Mouse (Mus musculus): Measurements from ENCODE around the gene Fubp3. TPM values are rescaled to one million over a fixed set of nuclear protein-coding genes. Genes with fewer than 3 reads are reported as not detected.

Fubp3 gene
- polyA plus RNA-seq, 1 experiment from 2014 or later = 61.2 TPM

GRCm38 (mm10) chr2:31637311-31637710 lies 64.9 kb downstream of the Fubp3 start:
- ATAC-seq = no peak
- Histone ChIP-seq H3K4me3 (ENCODE audit: low read length) (no peak overlapping the region), H3K9me3 (ENCODE audit: control insufficient read depth, low read length) (no peaks in the 10 kb centered on the region), H3K36me3 (ENCODE audit: control insufficient read depth, insufficient read depth, low read length) (no peaks in the 10 kb centered on the region), H3K4me2 (ENCODE audit: low read depth, low read length) (no peak overlapping the region), H3K4me1 (ENCODE audit: control insufficient read depth, insufficient read depth, low read length) (peaks cover 24% of the 10 kb centered on the region), H3K27ac (ENCODE audit: low read length) (no peak overlapping the region), H3K27me3 (replicated peaks; ENCODE audit: control insufficient read depth, insufficient read depth, low read length) (peaks cover 98% of the 10 kb centered on the region), H3K9ac (ENCODE audit: low read depth, low read length) (no peak overlapping the region)
- WGBS = 3% methylated on average over 12 of the region's 12 CpGs

GRCm38 (mm10) chr2:31637807-31638206 lies 65.4 kb downstream of the Fubp3 start:
- no peak overlapping the region for H3K4me2 ChIP-seq (ENCODE audit: low read depth, low read length)
- 1% methylated on average over 22 of the region's 22 CpGs for WGBS

GRCm38 (mm10) chr2:31638581-31639465 lies 66.4 kb downstream of the Fubp3 start:
- ATAC-seq = no peak
- H3K36me3 ChIP-seq (ENCODE audit: control insufficient read depth, insufficient read depth, low read length) = no peaks in the 10 kb centered on the region
- H3K4me1 ChIP-seq (ENCODE audit: control insufficient read depth, insufficient read depth, low read length) = peaks cover 24% of the 10 kb centered on the region
- H3K27me3 ChIP-seq (replicated peaks; ENCODE audit: control insufficient read depth, insufficient read depth, low read length) = peaks cover 100% of the 10 kb centered on the region
- no peak overlapping the region for H3K27ac ChIP-seq (ENCODE audit: low read length)
- H3K4me2 ChIP-seq (ENCODE audit: low read depth, low read length) = no peak overlapping the region
- no peak overlapping the region for H3K4me3 ChIP-seq (ENCODE audit: low read length)
- H3K9ac ChIP-seq (ENCODE audit: low read depth, low read length) = no peak overlapping the region
- WGBS = 2% methylated on average over 33 of the region's 34 CpGs
- no peaks in the 10 kb centered on the region for H3K9me3 ChIP-seq (ENCODE audit: control insufficient read depth, low read length)

More at GRCm38 (mm10) chr2:31637807-31638206, 65.4 kb downstream of the Fubp3 start:
- Histone ChIP-seq H3K4me3 (ENCODE audit: low read length) (no peak overlapping the region), H3K27ac (ENCODE audit: low read length) (no peak overlapping the region), H3K27me3 (replicated peaks; ENCODE audit: control insufficient read depth, insufficient read depth, low read length) (peaks cover 99% of the 10 kb centered on the region), H3K9me3 (ENCODE audit: control insufficient read depth, low read length) (no peaks in the 10 kb centered on the region), H3K36me3 (ENCODE audit: control insufficient read depth, insufficient read depth, low read length) (no peaks in the 10 kb centered on the region), H3K9ac (ENCODE audit: low read depth, low read length) (no peak overlapping the region), H3K4me1 (ENCODE audit: control insufficient read depth, insufficient read depth, low read length) (peaks cover 24% of the 10 kb centered on the region)
- no peak for ATAC-seq

GRCm38 (mm10) chr2:31639466-31639760 lies 67.0 kb downstream of the Fubp3 start:
- Histone ChIP-seq H3K36me3 (ENCODE audit: control insufficient read depth, insufficient read depth, low read length) (no peaks in the 10 kb centered on the region), H3K9ac (ENCODE audit: low read depth, low read length) (no peak overlapping the region), H3K27me3 (replicated peaks; ENCODE audit: control insufficient read depth, insufficient read depth, low read length) (peaks cover 100% of the 10 kb centered on the region), H3K9me3 (ENCODE audit: control insufficient read depth, low read length) (no peaks in the 10 kb centered on the region), H3K27ac (ENCODE audit: low read length) (no peak overlapping the region), H3K4me2 (ENCODE audit: low read depth, low read length) (no peak overlapping the region), H3K4me3 (ENCODE audit: low read length) (no peak overlapping the region), H3K4me1 (ENCODE audit: control insufficient read depth, insufficient read depth, low read length) (peaks cover 24% of the 10 kb centered on the region)
- no peak for ATAC-seq
- under 1% methylated on average over 13 of the region's 13 CpGs for WGBS

- no peak for ATAC-seq
- H3K4me3 ChIP-seq (ENCODE audit: low read length) = no peak within 1 kb of the TSS
- H3K4me1 ChIP-seq (ENCODE audit: control insufficient read depth, insufficient read depth, low read length) = peaks cover 24% of the 10 kb centered on the region
- no peak within 1 kb of the TSS for H3K27ac ChIP-seq (ENCODE audit: low read length)
- no peaks in the 10 kb centered on the region for H3K36me3 ChIP-seq (ENCODE audit: control insufficient read depth, insufficient read depth, low read length)
- H3K27me3 ChIP-seq (replicated peaks; ENCODE audit: control insufficient read depth, insufficient read depth, low read length) = peaks cover 100% of the 10 kb centered on the region
- H3K9me3 ChIP-seq (ENCODE audit: control insufficient read depth, low read length) = no peaks in the 10 kb centered on the region
- WGBS = 2% methylated on average over 41 of the region's 41 CpGs
- H3K9ac ChIP-seq (ENCODE audit: low read depth, low read length) = no peak within 1 kb of the TSS
- no peak within 1 kb of the TSS for H3K4me2 ChIP-seq (ENCODE audit: low read depth, low read length)
Measured at GRCm38 (mm10) chr2:31639901-31640608, 67.6 kb downstream of the Fubp3 start, which contains the start of gene Prdm12. Prdm12 (plus strand) TSS chr2:31640037.

GRCm38 (mm10) chr2:31640609-31641507 lies 68.4 kb downstream of the Fubp3 start:
- Histone ChIP-seq H3K4me1 (ENCODE audit: control insufficient read depth, insufficient read depth, low read length) (peaks cover 17% of the 10 kb centered on the region), H3K27ac (ENCODE audit: low read length) (no peak overlapping the region), H3K36me3 (ENCODE audit: control insufficient read depth, insufficient read depth, low read length) (no peaks in the 10 kb centered on the region), H3K27me3 (replicated peaks; ENCODE audit: control insufficient read depth, insufficient read depth, low read length) (peaks cover 96% of the 10 kb centered on the region), H3K9ac (ENCODE audit: low read depth, low read length) (no peak overlapping the region), H3K4me2 (ENCODE audit: low read depth, low read length) (no peak overlapping the region), H3K9me3 (ENCODE audit: control insufficient read depth, low read length) (no peaks in the 10 kb centered on the region), H3K4me3 (ENCODE audit: low read length) (no peak overlapping the region)
- under 1% methylated on average over 48 of the region's 48 CpGs for WGBS
- no peak for ATAC-seq

GRCm38 (mm10) chr2:31641508-31641830 lies 69.0 kb downstream of the Fubp3 start:
- H3K36me3 ChIP-seq (ENCODE audit: control insufficient read depth, insufficient read depth, low read length) = no peaks in the 10 kb centered on the region
- peaks cover 95% of the 10 kb centered on the region for H3K27me3 ChIP-seq (replicated peaks; ENCODE audit: control insufficient read depth, insufficient read depth, low read length)
- WGBS = under 1% methylated on average over 11 of the region's 11 CpGs
- no peak overlapping the region for H3K9ac ChIP-seq (ENCODE audit: low read depth, low read length)
- no peak overlapping the region for H3K27ac ChIP-seq (ENCODE audit: low read length)
- H3K4me3 ChIP-seq (ENCODE audit: low read length) = no peak overlapping the region
- H3K9me3 ChIP-seq (ENCODE audit: control insufficient read depth, low read length) = no peaks in the 10 kb centered on the region
- H3K4me2 ChIP-seq (ENCODE audit: low read depth, low read length) = no peak overlapping the region
- no peak for ATAC-seq
- peaks cover 11% of the 10 kb centered on the region for H3K4me1 ChIP-seq (ENCODE audit: control insufficient read depth, insufficient read depth, low read length)

GRCm38 (mm10) chr2:31641929-31642328 lies 69.5 kb downstream of the Fubp3 start:
- Histone ChIP-seq H3K4me1 (ENCODE audit: control insufficient read depth, insufficient read depth, low read length) (peaks cover 6% of the 10 kb centered on the region), H3K27me3 (replicated peaks; ENCODE audit: control insufficient read depth, insufficient read depth, low read length) (peaks cover 94% of the 10 kb centered on the region), H3K36me3 (ENCODE audit: control insufficient read depth, insufficient read depth, low read length) (no peaks in the 10 kb centered on the region), H3K4me2 (ENCODE audit: low read depth, low read length) (no peak overlapping the region), H3K27ac (ENCODE audit: low read length) (no peak overlapping the region), H3K9ac (ENCODE audit: low read depth, low read length) (no peak overlapping the region), H3K4me3 (ENCODE audit: low read length) (no peak overlapping the region), H3K9me3 (ENCODE audit: control insufficient read depth, low read length) (no peaks in the 10 kb centered on the region)
- 2% methylated on average over 18 of the region's 18 CpGs for WGBS
- no peak for ATAC-seq

All from intestine, embryonic 16.5 days (tissue).